Comparison of ENCODE assay signal across 9 mouse cellular contexts in the genomic region with DNA sequence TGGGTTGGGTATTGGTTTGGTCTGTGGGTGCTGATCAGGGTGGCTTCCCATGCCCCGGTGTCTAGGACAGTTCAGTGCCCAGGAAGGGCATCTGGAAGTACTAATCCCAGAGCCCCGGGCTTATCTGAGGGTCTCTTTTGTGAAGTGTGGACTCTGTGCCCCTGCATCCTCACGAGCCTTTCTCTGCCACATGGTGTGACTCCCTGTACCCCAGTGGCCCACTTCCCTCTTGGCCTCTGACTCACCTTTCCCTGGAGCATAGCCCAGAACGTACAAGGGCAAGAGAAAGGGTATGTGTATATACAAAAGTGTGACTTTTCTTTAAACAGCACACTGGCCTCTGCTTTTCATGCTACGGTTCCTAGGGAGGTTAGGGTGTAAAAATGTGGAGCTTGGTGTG. TPM values are rescaled to one million over a fixed set of nuclear protein-coding genes. Genes with fewer than 3 reads are reported as not detected.
A peak's percentile ranks its signal among the peaks of the same experiment; 100 is the strongest.
DNase-seq lines count a peak whose midpoint lies in the region; ATAC-seq and TF ChIP-seq lines count a peak whose summit lies in the region.
"Had no signal": no experiment of that assay in that cellular context is flagged by ENCODE, and none has a peak within 500 bp of the region (broad histone marks: within the 10 kb centered on the region; RNA-seq: fewer than 3 reads in every experiment).

No protein-coding gene starts in this region.

- no peaks in the 10 kb centered on the region for H3K9me3 ChIP-seq in kidney, postnatal 0 days (replicated peaks; ENCODE audit: low read length)
- H3K9me3 ChIP-seq in intestine, embryonic 14.5 days (ENCODE audit: control insufficient read depth, low read length): no peaks in the 10 kb centered on the region
- H3K9me3 ChIP-seq in neural tube, embryonic 15.5 days (replicated peaks): no peaks in the 10 kb centered on the region

- no peaks in the 10 kb centered on the region for H3K4me1 ChIP-seq in kidney, postnatal 0 days (replicated peaks; ENCODE audit: insufficient read depth, low read length)
- H3K4me1 ChIP-seq in intestine, embryonic 14.5 days (replicated peaks; ENCODE audit: control insufficient read depth, insufficient read depth, low read length): peaks cover 20% of the 10 kb centered on the region
- peaks cover 19% of the 10 kb centered on the region for H3K4me1 ChIP-seq in neural tube, embryonic 15.5 days

- WGBS in kidney, postnatal 0 days: 44% methylated on average over 5 of the region's 5 CpGs
- WGBS in intestine, embryonic 14.5 days: 28% methylated on average over 5 of the region's 5 CpGs
- WGBS in neural tube, embryonic 15.5 days: 32% methylated on average over 5 of the region's 5 CpGs

- no peaks in the 10 kb centered on the region for H3K27me3 ChIP-seq in kidney, postnatal 0 days (ENCODE audit: insufficient read depth, low read length)
- no peaks in the 10 kb centered on the region for H3K27me3 ChIP-seq in intestine, embryonic 14.5 days (replicated peaks; ENCODE audit: control insufficient read depth, insufficient read depth, low read length)
- peaks cover 15% of the 10 kb centered on the region for H3K27me3 ChIP-seq in neural tube, embryonic 15.5 days (replicated peaks)

- TF ChIP-seq CTCF in kidney, postnatal 0 days (IDR thresholded peaks at IDR 0.05; ENCODE audit: low read depth): no peak
- no peak for TF ChIP-seq CTCF in layer of hippocampus, adult 2 months (conservative IDR thresholded peaks at IDR 0.05)

- H3K4me3 ChIP-seq in kidney, postnatal 0 days (replicated peaks; ENCODE audit: low read depth, low read length): peak overlapping the region; percentile 72; the same call in 1 of the 2 replicates
- peak overlapping the region; percentile 65 for H3K4me3 ChIP-seq in intestine, embryonic 14.5 days (ENCODE audit: low read depth, low read length)
- H3K4me3 ChIP-seq in neural tube, embryonic 15.5 days (replicated peaks): peak overlapping the region; percentile 61; the same call in 1 of the 2 replicates
- H3K4me3 ChIP-seq in layer of hippocampus, adult 2 months: no peak overlapping the region

- no peak for ATAC-seq in kidney, postnatal 0 days (replicated peaks; ENCODE audit: low FRiP score, low read depth)
- ATAC-seq in intestine, embryonic 14.5 days (replicated peaks; ENCODE audit: low FRiP score, low TSS enrichment, low read depth): no peak
- no peak for ATAC-seq in neural tube, embryonic 15.5 days (ENCODE audit: low FRiP score)

- no peaks in the 10 kb centered on the region for H3K36me3 ChIP-seq in kidney, postnatal 0 days (ENCODE audit: insufficient read depth, low read length)
- 0 out of 2 replicates have a peak, but pooled peaks cover 4% of the 10 kb centered on the region for H3K36me3 ChIP-seq in intestine, embryonic 14.5 days (ENCODE audit: control insufficient read depth, insufficient read depth, low read length)
- no peaks in the 10 kb centered on the region for H3K36me3 ChIP-seq in neural tube, embryonic 15.5 days

- DNase-seq in kidney, postnatal 0 days (ENCODE audit: low spot score): no peak
- DNase-seq in kidney, adult 9 months: no peak
- DNase-seq in adrenal gland, postnatal 36 days: peak; percentile 72 to 83
- peak; percentile 59 for DNase-seq in intestine, embryonic 14.5 days (ENCODE audit: low spot score)
- DNase-seq in left cerebral cortex, adult 18-20 months (ENCODE audit: low spot score in 2 of 2): no peak
- DNase-seq in right cerebral cortex, adult 2 months (ENCODE audit: low spot score in 2 of 2): no peak
- no peak for DNase-seq in layer of hippocampus, adult 2 months (ENCODE audit: low spot score in 2 of 2)
- DNase-seq: lung, postnatal 36 days had no signal

- H3K4me2 ChIP-seq in kidney, postnatal 0 days (ENCODE audit: low read length): peak overlapping the region; percentile 100
- peak overlapping the region; percentile 98 for H3K4me2 ChIP-seq in intestine, embryonic 14.5 days (ENCODE audit: low read length)
- H3K4me2 ChIP-seq in neural tube, embryonic 15.5 days: peak overlapping the region; percentile 100

- no peak overlapping the region for H3K27ac ChIP-seq in kidney, postnatal 0 days
- no peak overlapping the region for H3K27ac ChIP-seq in intestine, embryonic 14.5 days (ENCODE audit: low read depth)
- H3K27ac ChIP-seq in neural tube, embryonic 15.5 days (replicated peaks): no peak overlapping the region
- H3K27ac ChIP-seq in layer of hippocampus, adult 2 months: no peak overlapping the region

- peak overlapping the region; percentile 0; the same call in 1 of the 2 replicates for H3K9ac ChIP-seq in kidney, postnatal 0 days (ENCODE audit: low read depth, low read length)
- H3K9ac ChIP-seq in intestine, embryonic 14.5 days (ENCODE audit: low read length): peak overlapping the region; percentile 69
- H3K9ac ChIP-seq in neural tube, embryonic 15.5 days (replicated peaks): no peak overlapping the region

RNA-seq across cellular contexts. Expression of a gene that starts 1.2 kb away (rescaled TPM):
- 8.0 and 10.5 TPM in 2 replicates for polyA plus RNA-seq in kidney, postnatal 0 days (2015; fragmentation: Nextera tagmentation; extraction: Ambion mirVana)
- 1 to 10 TPM; 1.9 to 2.0 TPM for total RNA-seq in adrenal gland, postnatal 36 days (2021)
- polyA plus RNA-seq in intestine, embryonic 14.5 days (2014; fragmentation: Nextera tagmentation; extraction: Ambion mirVana): 26.4 and 27.7 TPM in 2 replicates
- polyA plus RNA-seq in neural tube, embryonic 15.5 days (2015; fragmentation: Nextera tagmentation; extraction: Ambion mirVana): 2.8 and 9.3 TPM in 2 replicates
- 1 to 10 TPM in 1 of 2 experiments, under 1 TPM in 1; 0.59 to 2.2 TPM for total RNA-seq in left cerebral cortex, adult 18-20 months (2021)
- total RNA-seq in layer of hippocampus, adult 2 months (2021): 1 to 10 TPM; 1.8 to 2.6 TPM

RNA-seq across cellular contexts. Expression of a gene that starts 31.9 kb away (rescaled TPM):
- polyA plus RNA-seq in kidney, postnatal 0 days (2015; fragmentation: Nextera tagmentation; extraction: Ambion mirVana): not detected in 2 replicates
- not detected for total RNA-seq in adrenal gland, postnatal 36 days (2021)
- not detected in 2 replicates for polyA plus RNA-seq in intestine, embryonic 14.5 days (2014; fragmentation: Nextera tagmentation; extraction: Ambion mirVana)
- not detected in 2 replicates for polyA plus RNA-seq in neural tube, embryonic 15.5 days (2015; fragmentation: Nextera tagmentation; extraction: Ambion mirVana)
- not detected for total RNA-seq in left cerebral cortex, adult 18-20 months (2021)
- total RNA-seq in layer of hippocampus, adult 2 months (2021): not detected

RNA-seq across cellular contexts. Expression of a gene that starts 38.6 kb away (rescaled TPM):
- 52.3 and 53.5 TPM in 2 replicates for polyA plus RNA-seq in kidney, postnatal 0 days (2015; fragmentation: Nextera tagmentation; extraction: Ambion mirVana)
- total RNA-seq in adrenal gland, postnatal 36 days (2021): 10 to 100 TPM; 43.8 to 62.7 TPM
- polyA plus RNA-seq in intestine, embryonic 14.5 days (2014; fragmentation: Nextera tagmentation; extraction: Ambion mirVana): 45.6 and 54.3 TPM in 2 replicates
- polyA plus RNA-seq in neural tube, embryonic 15.5 days (2015; fragmentation: Nextera tagmentation; extraction: Ambion mirVana): 32.7 and 37.9 TPM in 2 replicates
- total RNA-seq in left cerebral cortex, adult 18-20 months (2021): 10 to 100 TPM; 36.2 to 41.9 TPM
- 10 to 100 TPM; 28.4 to 31.3 TPM for total RNA-seq in layer of hippocampus, adult 2 months (2021)

Comparison
In these comparisons a context has a peak if more than half of its experiments do, and no peak if none do; other contexts are left out.
1. DNase-seq: peak in adrenal gland, postnatal 36 days (2 of 2) and intestine, embryonic 14.5 days (single experiment); none in kidney, postnatal 0 days (single experiment), kidney, adult 9 months (single experiment), left cerebral cortex, adult 18-20 months (0 of 2), right cerebral cortex, adult 2 months (0 of 2) and layer of hippocampus, adult 2 months (0 of 2).
2. Peak in every context shown above with its lines, with median percentiles within 50 percentile points of each other: H3K4me2 ChIP-seq.